Mouse (Mus musculus) kidney, embryonic 14.5 days (tissue): ENCODE measurements around the gene Aicda. TPM values are rescaled to one million over a fixed set of nuclear protein-coding genes. Genes with fewer than 3 reads are reported as not detected.

Experiments used
- ATAC-seq: fragments of 200-750 bp; cut with Nextera tagmentation; 2 replicates; pipeline ENCODE4 v1.8.0; 2017; ENCODE audit warnings: moderate number of reproducible peaks, mild to moderate bottlenecking, moderate TSS enrichment, moderate library complexity; ENCODE audit not compliant: low FRiP score, low TSS enrichment
- H3K27ac ChIP-seq: fragments of 300-500 bp; sonication (generic); 2 replicates; pipeline ENCODE4 v1.5.1; 2014; ENCODE audit warnings: low read depth, mild to moderate bottlenecking, low read length, moderate library complexity, mixed read lengths
- H3K27me3 ChIP-seq: fragments of 300-500 bp; sonication (generic); 2 replicates; pipeline ENCODE4 v1.6.1; 2014; ENCODE audit warnings: mild to moderate bottlenecking, low read length; ENCODE audit not compliant: control insufficient read depth, insufficient read depth
- H3K36me3 ChIP-seq: fragments of 300-500 bp; sonication (generic); 2 replicates; pipeline ENCODE4 v1.6.1; 2014; ENCODE audit warnings: low read length, mixed read lengths; ENCODE audit not compliant: control insufficient read depth, insufficient read depth
- H3K4me1 ChIP-seq: fragments of 300-500 bp; sonication (generic); 2 replicates; pipeline ENCODE4 v1.6.1; 2014; ENCODE audit warnings: low read length, mixed read lengths; ENCODE audit not compliant: control insufficient read depth, insufficient read depth
- H3K4me2 ChIP-seq: fragments of 300-500 bp; sonication (generic); replicated peaks from 2 replicates; pipeline ENCODE4 v1.6.1; 2014; ENCODE audit warnings: low read depth, mild to moderate bottlenecking, low read length
- H3K4me3 ChIP-seq: fragments of 300-500 bp; sonication (generic); 2 replicates; pipeline ENCODE4 v1.5.1; 2014; ENCODE audit warnings: mild to moderate bottlenecking, low read length
- H3K9ac ChIP-seq: fragments of 300-500 bp; sonication (generic); 2 replicates; pipeline ENCODE4 v1.6.1; 2014; ENCODE audit warnings: low read depth, mild to moderate bottlenecking, low read length, moderate library complexity
- H3K9me3 ChIP-seq: fragments of 300-500 bp; sonication (generic); 2 replicates; pipeline ENCODE4 v1.6.1; 2016; ENCODE audit warnings: low read length; ENCODE audit not compliant: control insufficient read depth
- whole genome bisulfite sequencing: fragments of 180-500 bp; shearing (Covaris S2); extraction: QIAGEN DNeasy Blood & Tissue Kit; methylation state at CpG from one replicate; pipeline ENCODE4 v1.1.7; 2014; 5-methylcytosine and 5-hydroxymethylcytosine counted together
- polyA plus RNA-seq: library from polyadenylated mRNA; unstranded; fragments of >200 nt; fragmentation: Nextera tagmentation; extraction: Ambion mirVana; gene quantifications from 2 replicates; pipeline ENCODE4 v1.2.1, GENCODE M21; 2014

Aicda gene
- polyA plus RNA-seq, 1 experiment from 2014 or later, result not detected

GRCm38 (mm10) chr6:122609771-122610170, 56.2 kb downstream of the Aicda start, which contains the start of gene Gdf3:
TSS of gene Gdf3 (minus strand) at chr6:122610087.
- Histone ChIP-seq H3K27ac (no peak within 1 kb of the TSS), H3K9me3 (no peaks in the 10 kb centered on the region), H3K4me3 (no peak within 1 kb of the TSS), H3K9ac (no peak within 1 kb of the TSS), H3K4me2 (no peak within 1 kb of the TSS), H3K4me1 (no peaks in the 10 kb centered on the region), H3K27me3 (no peaks in the 10 kb centered on the region), H3K36me3 (no peaks in the 10 kb centered on the region)
- WGBS, result 67% methylated on average over 14 of the region's 14 CpGs
- ATAC-seq, result no peak

DNA sequence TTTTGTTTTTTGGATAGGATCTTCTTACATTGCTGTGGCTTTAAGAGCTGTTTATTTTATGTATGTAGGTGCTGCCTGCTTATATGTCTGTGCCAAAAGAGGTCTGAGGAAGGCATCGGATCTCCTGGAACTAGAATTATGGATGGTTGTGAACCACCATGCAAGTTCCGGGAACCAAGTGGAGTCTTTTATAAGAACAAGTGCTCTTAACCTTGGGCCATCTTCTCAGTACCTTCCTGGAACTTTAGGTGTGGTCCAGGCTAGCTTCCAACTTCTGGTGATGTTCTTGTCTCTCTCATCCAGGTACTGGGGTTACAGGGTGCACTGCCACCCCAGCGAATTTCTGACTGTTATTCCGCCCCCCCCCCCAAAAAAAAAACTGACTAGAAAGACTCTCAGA, 58.8 kb downstream of the Aicda start:
- no peaks in the 10 kb centered on the region for H3K27me3 ChIP-seq
- 81% methylated on average over 4 of the region's 4 CpGs for WGBS

More for the DNA sequence above, 58.8 kb downstream of the Aicda start:
- Histone ChIP-seq H3K4me3 (no peak overlapping the region), H3K36me3 (no peaks in the 10 kb centered on the region), H3K9ac (no peak overlapping the region), H3K27ac (no peak overlapping the region), H3K4me2 (no peak overlapping the region), H3K4me1 (no peaks in the 10 kb centered on the region), H3K9me3 (no peaks in the 10 kb centered on the region)
- ATAC-seq, result no peak

Other genes with a start within 250 kb of the Aicda start
- gene M6pr, start 245.1 kb upstream of the Aicda start, polyA plus RNA-seq, result 67.7 and 110 TPM in 2 replicates
- gene Phc1, start 213.2 kb upstream of the Aicda start, polyA plus RNA-seq, result 22.4 and 29.4 TPM in 2 replicates
- 19.9 and 23.2 TPM in 2 replicates for gene Rimklb, start 55.0 kb upstream of the Aicda start, polyA plus RNA-seq
- 10.4 and 12.8 TPM in 2 replicates for gene Mfap5, start 48.0 kb upstream of the Aicda start, polyA plus RNA-seq
- 1.3 and 2.7 TPM in 2 replicates for gene Apobec1, start 48.6 kb downstream of the Aicda start, polyA plus RNA-seq
- not detected in 2 replicates for gene Gdf3, start 56.3 kb downstream of the Aicda start, polyA plus RNA-seq
- not detected in 2 replicates for gene Dppa3, start 72.6 kb downstream of the Aicda start, polyA plus RNA-seq
- 0.13 TPM in 1 of 2 replicates, not detected in the other for gene Nanog, start 153.7 kb downstream of the Aicda start, polyA plus RNA-seq
- 2.9 and 5.8 TPM in 2 replicates for gene Slc2a3, start 247.8 kb downstream of the Aicda start, polyA plus RNA-seq